Mouse (Mus musculus) spleen, adult 2 months (tissue): ENCODE data around the gene Fbrsl1. TPM values are rescaled to one million over a fixed set of nuclear protein-coding genes. Genes with fewer than 3 reads are reported as not detected.
A peak's percentile ranks its signal among the peaks of the same experiment; 100 is the strongest.

Experiments
- DNase-seq, 2 experiments: peaks; one replicate each; pipeline versions ENCODE4 v3.0.0 to v3.0.0-alpha.2; 2012 to 2021; ENCODE audit warnings: low spot score in 2 of 2, low read depth in 1 of 2
- H3K27ac ChIP-seq: fragments of 200-500 bp; 2 replicates; pipeline ENCODE4 v1.5.1; 2012; ENCODE audit warnings: low read length, inconsistent platforms; ENCODE audit not compliant: insufficient read depth
- H3K27me3 ChIP-seq: fragments of 200-500 bp; 2 replicates; pipeline ENCODE4 v1.6.1; 2012; ENCODE audit warnings: mild to moderate bottlenecking, moderate library complexity, low read length, inconsistent platforms; ENCODE audit not compliant: control insufficient read depth, insufficient read depth
- H3K36me3 ChIP-seq: fragments of 200-500 bp; 2 replicates; pipeline ENCODE4 v1.6.1; 2012; ENCODE audit warnings: mild to moderate bottlenecking, low read length, inconsistent platforms; ENCODE audit not compliant: control insufficient read depth, insufficient read depth
- H3K4me1 ChIP-seq: fragments of 200-500 bp; 2 replicates; pipeline ENCODE4 v1.6.1; 2011; ENCODE audit warnings: inconsistent platforms; ENCODE audit not compliant: control insufficient read depth, insufficient read depth, insufficient read length
- H3K4me3 ChIP-seq: fragments of 200-500 bp; 2 replicates; pipeline ENCODE4 v1.5.1; 2011; ENCODE audit warnings: mild to moderate bottlenecking, inconsistent platforms; ENCODE audit not compliant: insufficient read depth, insufficient read length; ENCODE audit errors: extremely low read depth
- CTCF ChIP-seq: fragments of 200-500 bp; IDR thresholded peaks from 2 replicates; pipeline ENCODE4 v1.5.1; 2011; ENCODE audit warnings: mild to moderate bottlenecking, inconsistent platforms; ENCODE audit not compliant: insufficient read depth, insufficient read length, insufficient replicate concordance; ENCODE audit errors: extremely low read depth
- POLR2A ChIP-seq: fragments of 200-500 bp; IDR thresholded peaks from 2 replicates; pipeline ENCODE4 v1.6.1; 2011; ENCODE audit warnings: low read depth, low read length, inconsistent platforms
- WGBS: fragments of 180-500 bp; shearing (Covaris S2); methylation state at CpG from one replicate; pipeline ENCODE4 v1.1.7; 2018; 5-methylcytosine and 5-hydroxymethylcytosine counted together
- polyA plus RNA-seq: library from polyadenylated mRNA; depleted of rRNA; stranded (reverse); fragments of >200 nt; gene quantifications from 2 replicates; pipeline ENCODE4 v1.2.3, GENCODE M21; 2012

Gene Fbrsl1
- polyA plus RNA-seq, 1 experiment = 73.9 TPM

DNA sequence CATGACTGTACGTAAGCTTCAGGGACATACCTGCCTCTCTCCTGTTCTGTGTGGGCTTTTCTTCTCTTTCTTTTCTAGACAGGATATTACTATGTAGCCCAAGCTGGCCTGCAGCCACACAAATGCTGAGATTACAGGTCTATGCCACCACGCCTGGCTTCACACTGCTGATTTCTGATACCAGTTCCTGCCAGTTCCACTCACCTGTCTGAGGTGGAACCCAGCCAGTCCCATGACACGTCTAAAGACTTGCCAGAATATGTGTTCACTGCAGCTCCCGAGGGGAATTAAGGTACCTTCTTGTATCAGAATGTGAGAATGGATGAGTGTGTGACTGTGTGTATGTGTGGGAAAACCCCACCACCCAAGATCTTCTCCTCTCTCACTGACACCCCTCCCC is 57.7 kb downstream of the Fbrsl1 start:
- Histone ChIP-seq H3K36me3 (no peaks in the 10 kb centered on the region), H3K27ac (no peak overlapping the region), H3K4me3 (no peak overlapping the region), H3K4me1 (peaks cover 8% of the 10 kb centered on the region), H3K27me3 (peaks cover 3% of the 10 kb centered on the region; the same call in 1 of the 2 replicates)
- TF ChIP-seq CTCF = no peak
- TF ChIP-seq POLR2A = no peak
- no peak for DNase-seq
- WGBS = 69% methylated on average over 4 of the region's 4 CpGs

DNA sequence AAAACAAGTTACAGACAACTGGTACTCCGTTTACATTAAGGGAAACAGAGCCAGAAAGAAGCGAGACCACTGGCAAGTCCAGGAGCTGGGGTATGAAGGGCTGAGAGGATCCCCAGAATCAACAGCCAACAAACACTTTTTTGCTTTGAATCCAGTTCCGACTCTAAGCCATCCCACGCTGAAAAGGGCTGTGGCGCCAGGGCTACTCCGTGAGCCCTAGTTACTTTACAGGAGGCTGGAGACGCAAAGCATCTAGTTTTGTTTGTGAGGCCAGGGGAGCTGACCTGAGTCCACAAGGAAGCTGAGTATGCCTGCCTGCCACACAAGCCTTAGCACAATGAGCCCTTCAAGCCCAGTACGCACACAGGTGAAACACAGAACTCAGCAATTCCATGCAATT is 61.0 kb downstream of the Fbrsl1 start:
- 53% methylated on average over 8 of the region's 8 CpGs for WGBS
- DNase-seq = no peak
- H3K4me1 ChIP-seq = peaks cover 8% of the 10 kb centered on the region

GRCm38 (mm10) chr5:110386371-110387330 is 61.7 kb downstream of the Fbrsl1 start:
- Histone ChIP-seq H3K36me3 (no peaks in the 10 kb centered on the region), H3K27me3 (peaks cover 3% of the 10 kb centered on the region; the same call in 1 of the 2 replicates), H3K4me3 (peak overlapping the region; percentile 51), H3K27ac (no peak overlapping the region), H3K4me1 (peaks cover 8% of the 10 kb centered on the region)
- no peak for TF ChIP-seq POLR2A
- TF ChIP-seq CTCF = no peak
- 9% methylated on average over 89 of the region's 90 CpGs for WGBS
- DNase-seq = peak in 1 of 2 experiments; percentile 28

More for the DNA sequence above, 61.0 kb downstream of the Fbrsl1 start:
- Histone ChIP-seq H3K27ac (no peak overlapping the region), H3K4me3 (peak overlapping the region; percentile 51; the same call in 1 of the 2 replicates), H3K36me3 (no peaks in the 10 kb centered on the region), H3K27me3 (peaks cover 3% of the 10 kb centered on the region; the same call in 1 of the 2 replicates)
- TF ChIP-seq POLR2A (no peak), CTCF (no peak)

DNA sequence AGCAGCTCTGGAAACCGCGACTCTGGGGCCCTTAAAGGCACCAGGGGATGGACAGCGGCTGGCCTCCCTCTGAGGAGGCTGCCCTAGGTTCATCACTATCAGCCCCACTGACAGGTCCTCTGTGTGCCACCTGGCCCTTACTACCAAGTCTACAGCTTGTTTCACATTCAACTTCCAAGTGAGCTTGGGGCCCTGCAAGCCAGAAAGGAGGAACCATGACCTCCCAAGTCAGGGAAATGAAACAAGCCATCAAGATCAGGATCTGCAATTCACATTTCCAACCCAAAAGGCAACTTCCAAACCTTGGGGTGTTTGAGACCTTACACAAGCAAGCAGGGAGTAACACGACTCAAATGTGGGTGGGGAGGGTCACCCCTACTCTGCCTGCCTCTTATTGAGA is 63.0 kb downstream of the Fbrsl1 start:
- WGBS = 91% methylated on average over 4 of the region's 4 CpGs
- TF ChIP-seq CTCF (no peak), POLR2A (no peak)
- peaks cover 3% of the 10 kb centered on the region; the same call in 1 of the 2 replicates for H3K27me3 ChIP-seq

DNA sequence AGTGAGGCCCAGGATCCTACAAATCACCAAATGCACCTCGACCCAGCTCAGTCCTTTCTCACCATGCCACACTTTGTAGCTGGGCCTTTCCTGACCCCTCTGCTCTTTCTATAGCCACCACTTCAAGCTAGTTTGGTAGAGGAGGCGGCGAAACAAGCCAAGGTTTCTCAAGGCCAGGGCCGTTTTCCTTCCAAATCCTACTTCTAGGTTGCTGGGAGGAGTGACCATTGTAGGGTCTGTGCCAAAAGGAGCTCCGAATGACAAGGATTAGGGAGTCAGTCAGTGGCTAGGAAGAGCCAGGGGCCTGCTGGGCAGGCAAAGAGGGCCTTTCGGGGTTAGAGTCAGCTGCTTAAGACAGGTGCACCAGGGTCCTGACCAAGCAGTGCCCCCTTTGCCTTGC is 63.8 kb downstream of the Fbrsl1 start:
- Histone ChIP-seq H3K4me1 (peaks cover 8% of the 10 kb centered on the region), H3K27ac (no peak overlapping the region), H3K36me3 (no peaks in the 10 kb centered on the region), H3K27me3 (peaks cover 3% of the 10 kb centered on the region; the same call in 1 of the 2 replicates), H3K4me3 (no peak overlapping the region)
- no peak for DNase-seq
- 87% methylated on average over 6 of the region's 6 CpGs for WGBS
- no peak for TF ChIP-seq CTCF
- no peak for TF ChIP-seq POLR2A

More for the DNA sequence above, 63.0 kb downstream of the Fbrsl1 start:
- Histone ChIP-seq H3K4me3 (no peak overlapping the region), H3K36me3 (no peaks in the 10 kb centered on the region), H3K27ac (no peak overlapping the region), H3K4me1 (peaks cover 8% of the 10 kb centered on the region)
- DNase-seq = no peak

GRCm38 (mm10) chr5:110379823-110380222 is 68.5 kb downstream of the Fbrsl1 start:
- TF ChIP-seq POLR2A (no peak), CTCF (no peak)
- 84% methylated on average over 4 of the region's 4 CpGs for WGBS
- no peaks in the 10 kb centered on the region for H3K4me1 ChIP-seq
- no peak overlapping the region for H3K27ac ChIP-seq
- H3K27me3 ChIP-seq = no peaks in the 10 kb centered on the region
- no peak for DNase-seq
- H3K36me3 ChIP-seq = peaks cover 26% of the 10 kb centered on the region
- H3K4me3 ChIP-seq = no peak overlapping the region
